Comparison of ENCODE assay signal across 8 mouse cellular contexts in the genomic region with DNA sequence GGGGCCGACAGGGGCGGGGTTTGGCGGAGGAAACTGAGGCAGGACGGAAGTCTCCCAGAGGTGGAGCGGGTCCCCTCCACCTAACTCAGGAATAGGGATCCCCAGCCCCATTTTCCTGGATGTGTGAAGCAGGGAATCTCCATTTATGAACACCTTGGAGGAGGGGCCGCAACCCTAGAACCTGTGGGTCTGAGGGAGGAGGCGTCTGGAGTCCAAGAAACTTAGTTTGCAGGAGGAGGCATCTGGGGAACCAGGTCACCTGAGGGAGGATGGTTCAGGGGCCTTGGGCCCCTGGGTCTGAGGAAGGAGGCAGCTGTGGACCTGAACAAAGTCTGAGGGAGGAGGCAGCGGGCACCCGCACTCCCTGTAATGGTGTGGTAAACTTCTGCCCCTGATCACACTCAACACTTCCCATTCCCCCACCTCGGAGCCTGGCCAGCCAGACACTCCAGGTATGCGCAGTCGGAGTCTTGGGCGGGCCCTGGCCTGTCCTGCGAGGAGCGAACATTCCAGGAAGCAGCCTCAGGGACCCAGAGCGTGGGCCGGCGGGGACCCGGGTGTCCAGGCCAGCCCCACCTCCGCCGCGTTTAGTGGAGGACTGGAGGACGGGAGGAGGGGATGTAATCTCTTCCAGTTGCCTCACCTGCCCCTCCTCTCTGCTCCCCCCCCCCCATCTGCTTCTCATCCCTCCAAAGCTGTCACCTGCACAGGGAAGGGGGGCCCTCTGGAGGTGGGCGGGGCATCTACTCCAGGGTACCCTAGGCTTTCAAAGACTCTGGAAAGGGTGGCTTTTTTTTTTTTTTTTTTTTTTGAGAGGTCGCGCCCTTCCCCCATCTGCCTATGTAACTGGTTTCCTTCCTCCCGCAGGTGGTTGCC. TPM values are rescaled to one million over a fixed set of nuclear protein-coding genes. Genes with fewer than 3 reads are reported as not detected.
DNase-seq lines count a peak whose midpoint lies in the region; ATAC-seq and TF ChIP-seq lines count a peak whose summit lies in the region.

No protein-coding gene starts in this region.

- H3K27ac ChIP-seq in lung, embryonic 14.5 days (ENCODE audit: low read depth) = peak overlapping the region; percentile 72
- H3K27ac ChIP-seq in stomach, embryonic 15.5 days = peak overlapping the region; percentile 67

- peaks cover 74% of the 10 kb centered on the region for H3K27me3 ChIP-seq in lung, embryonic 14.5 days (ENCODE audit: insufficient read depth, low read length)
- H3K27me3 ChIP-seq in stomach, embryonic 15.5 days (replicated peaks) = peaks cover 80% of the 10 kb centered on the region

- DNase-seq in embryo, embryonic 10 days (ENCODE audit: low spot score) = peak; percentile 18
- DNase-seq in embryo, embryonic 10.5 days (ENCODE audit: low spot score) = no peak
- peak; percentile 35 for DNase-seq in embryo, embryonic 11 days
- DNase-seq in induced T-regulatory cell, adult 2 months (ENCODE audit: low read depth) = peak; percentile 52
- no peak for DNase-seq in lung, embryonic 14.5 days
- DNase-seq in adipocyte (ENCODE audit: low spot score) = no peak

- H3K9me3 ChIP-seq in lung, embryonic 14.5 days (ENCODE audit: low read depth, low read length) = no peaks in the 10 kb centered on the region
- no peaks in the 10 kb centered on the region for H3K9me3 ChIP-seq in stomach, embryonic 15.5 days

- H3K4me2 ChIP-seq in lung, embryonic 14.5 days = peak overlapping the region; percentile 90
- H3K4me2 ChIP-seq in stomach, embryonic 15.5 days = peak overlapping the region; percentile 97

- TF ChIP-seq CTCF in lung, embryonic 14.5 days (IDR thresholded peaks at IDR 0.05; ENCODE audit: low read depth) = no peak

- peaks cover 13% of the 10 kb centered on the region; the same call in 1 of the 2 replicates for H3K4me1 ChIP-seq in lung, embryonic 14.5 days (ENCODE audit: insufficient read depth)
- H3K4me1 ChIP-seq in stomach, embryonic 15.5 days = peaks cover 38% of the 10 kb centered on the region

- peak overlapping the region; percentile 54 for H3K4me3 ChIP-seq in lung, embryonic 14.5 days (ENCODE audit: low read depth, low read length)
- peak overlapping the region; percentile 57 for H3K4me3 ChIP-seq in stomach, embryonic 15.5 days (replicated peaks)

- H3K9ac ChIP-seq in lung, embryonic 14.5 days = peak overlapping the region; percentile 56
- peak overlapping the region; percentile 54 for H3K9ac ChIP-seq in stomach, embryonic 15.5 days

- 1% methylated on average over 26 of the region's 27 CpGs for WGBS in lung, embryonic 14.5 days
- WGBS in stomach, embryonic 15.5 days = 1% methylated on average over 27 of the region's 27 CpGs

- no peaks in the 10 kb centered on the region for H3K36me3 ChIP-seq in lung, embryonic 14.5 days (ENCODE audit: insufficient read depth)
- no peaks in the 10 kb centered on the region for H3K36me3 ChIP-seq in stomach, embryonic 15.5 days

- ATAC-seq in lung, embryonic 14.5 days (ENCODE audit: insufficient read depth) = peak; percentile 45
- peak; percentile 25; the same call in 1 of the 2 replicates for ATAC-seq in stomach, embryonic 15.5 days (ENCODE audit: insufficient read depth, low FRiP score, low read depth)
- ATAC-seq in megakaryocyte progenitor cell, adult 5-6 weeks (replicated peaks; ENCODE audit: poor library complexity) = no peak

RNA-seq across cellular contexts. Expression of a gene that starts 0.6 kb away (rescaled TPM):
- 1.9 and 2.2 TPM in 2 replicates for polyA plus RNA-seq in lung, embryonic 14.5 days (2014; fragmentation: Nextera tagmentation; extraction: Ambion mirVana)
- 2.6 and 2.7 TPM in 2 replicates for polyA plus RNA-seq in stomach, embryonic 15.5 days (2015; fragmentation: Nextera tagmentation; extraction: Ambion mirVana)
- total RNA-seq in megakaryocyte progenitor cell, adult 5-6 weeks (2015) = 0.10 TPM in 1 of 2 replicates, not detected in the other
- not detected in 2 replicates for total RNA-seq in megakaryocyte progenitor cell, adult 5-6 weeks (2017)

RNA-seq across cellular contexts. Expression of a gene that starts 6.5 kb away (rescaled TPM):
- polyA plus RNA-seq in lung, embryonic 14.5 days (2014; fragmentation: Nextera tagmentation; extraction: Ambion mirVana) = not detected in 2 replicates
- 0.62 TPM in 1 of 2 replicates, not detected in the other for polyA plus RNA-seq in stomach, embryonic 15.5 days (2015; fragmentation: Nextera tagmentation; extraction: Ambion mirVana)
- total RNA-seq in megakaryocyte progenitor cell, adult 5-6 weeks (2015) = not detected in 2 replicates
- not detected in 2 replicates for total RNA-seq in megakaryocyte progenitor cell, adult 5-6 weeks (2017)

RNA-seq across cellular contexts. Expression of a gene that starts 8.6 kb away (rescaled TPM):
- 0.08 TPM in 1 of 2 replicates, not detected in the other for polyA plus RNA-seq in lung, embryonic 14.5 days (2014; fragmentation: Nextera tagmentation; extraction: Ambion mirVana)
- 0.08 TPM in 1 of 2 replicates, not detected in the other for polyA plus RNA-seq in stomach, embryonic 15.5 days (2015; fragmentation: Nextera tagmentation; extraction: Ambion mirVana)
- total RNA-seq in megakaryocyte progenitor cell, adult 5-6 weeks (2015) = not detected in 2 replicates
- not detected in 2 replicates for total RNA-seq in megakaryocyte progenitor cell, adult 5-6 weeks (2017)

RNA-seq across cellular contexts. Expression of a gene that starts 18.6 kb away (rescaled TPM):
- 74.0 and 88.2 TPM in 2 replicates for polyA plus RNA-seq in lung, embryonic 14.5 days (2014; fragmentation: Nextera tagmentation; extraction: Ambion mirVana)
- 225 and 247 TPM in 2 replicates for polyA plus RNA-seq in stomach, embryonic 15.5 days (2015; fragmentation: Nextera tagmentation; extraction: Ambion mirVana)
- 105 and 107 TPM in 2 replicates for total RNA-seq in megakaryocyte progenitor cell, adult 5-6 weeks (2015)
- total RNA-seq in megakaryocyte progenitor cell, adult 5-6 weeks (2017) = 387 and 490 TPM in 2 replicates

RNA-seq across cellular contexts. Expression of a gene that starts 20.5 kb away (rescaled TPM):
- polyA plus RNA-seq in lung, embryonic 14.5 days (2014; fragmentation: Nextera tagmentation; extraction: Ambion mirVana) = 35.7 and 36.0 TPM in 2 replicates
- 34.3 and 37.7 TPM in 2 replicates for polyA plus RNA-seq in stomach, embryonic 15.5 days (2015; fragmentation: Nextera tagmentation; extraction: Ambion mirVana)
- total RNA-seq in megakaryocyte progenitor cell, adult 5-6 weeks (2015) = 22.6 and 26.2 TPM in 2 replicates
- total RNA-seq in megakaryocyte progenitor cell, adult 5-6 weeks (2017) = 22.3 and 24.4 TPM in 2 replicates

Comparison
In these comparisons a context has a peak if more than half of its experiments do, and no peak if none do; other contexts are left out.
1. DNase-seq: peak in embryo, embryonic 10 days (single experiment), embryo, embryonic 11 days (single experiment) and induced T-regulatory cell, adult 2 months (single experiment); none in embryo, embryonic 10.5 days (single experiment), lung, embryonic 14.5 days (single experiment) and adipocyte (single experiment).